Mouse (Mus musculus): ENCODE results near the gene Cdx4.
A peak's percentile ranks its signal among the peaks of the same experiment; 100 is the strongest.

Cdx4 gene

DNA sequence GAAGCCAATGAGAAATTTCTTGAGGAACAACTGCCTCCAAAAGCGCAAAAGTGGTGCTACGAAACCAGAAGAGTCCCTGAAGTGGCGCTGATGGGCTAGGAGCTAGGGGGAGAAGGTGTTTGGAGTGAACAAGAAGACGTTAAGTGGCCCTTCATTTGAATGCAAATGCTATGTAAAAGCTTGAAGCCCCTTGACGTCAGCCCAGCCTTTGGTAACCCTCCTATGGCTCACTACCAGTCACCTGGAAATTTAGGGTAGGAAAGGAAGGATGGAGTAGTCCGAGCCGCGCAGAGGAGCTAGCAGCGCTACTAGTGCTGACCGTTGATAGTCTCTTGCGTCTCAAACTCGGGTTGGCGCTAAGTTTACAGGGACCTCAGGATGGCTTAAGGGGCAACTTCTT, at the start of gene Cdx4:
Gene Cdx4 (plus strand): TSS at position 253 of the 400 bp plus-strand sequence.
- DNase-seq (ENCODE audit: low read depth, low spot score), result no peak

GRCm38 (mm10) chrX:103274325-103274724, 46.9 kb upstream of the Cdx4 start:
- DNase-seq (ENCODE audit: low read depth, low spot score), result no peak

- DNase-seq (ENCODE audit: low read depth, low spot score), result no peak
Measured at GRCm38 (mm10) chrX:103286899-103287722, 34.1 kb upstream of the Cdx4 start.

DNA sequence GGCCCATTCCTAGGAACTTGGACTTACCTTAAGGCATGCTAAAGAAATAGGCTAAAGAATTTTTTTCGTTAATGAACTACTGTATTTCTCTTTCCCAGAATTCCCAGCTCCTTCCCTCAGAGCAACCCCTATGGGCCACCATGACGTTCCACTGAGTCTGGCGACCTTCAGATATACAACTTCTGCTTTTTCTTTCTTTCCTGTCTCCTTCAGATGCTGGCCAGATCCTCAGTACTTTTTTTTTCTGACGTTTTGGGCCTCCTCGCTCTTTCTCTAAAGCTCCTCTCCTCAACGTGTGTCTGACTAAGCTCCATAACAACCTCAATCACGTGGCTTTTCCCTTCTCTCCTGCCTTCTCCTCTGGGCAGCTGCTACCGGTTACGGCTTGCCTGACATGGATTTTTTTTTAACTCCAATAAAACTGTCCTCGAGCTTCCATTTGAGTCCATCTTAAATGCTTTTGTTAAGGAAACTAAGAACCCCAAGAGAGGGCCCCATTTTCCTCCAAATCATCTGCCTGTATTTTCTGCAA, 33.3 kb upstream of the Cdx4 start:
- DNase-seq (ENCODE audit: low read depth, low spot score), result no peak

GRCm38 (mm10) chrX:103288485-103289330, 32.5 kb upstream of the Cdx4 start:
- DNase-seq (ENCODE audit: low read depth, low spot score), result peak; percentile 14

DNA sequence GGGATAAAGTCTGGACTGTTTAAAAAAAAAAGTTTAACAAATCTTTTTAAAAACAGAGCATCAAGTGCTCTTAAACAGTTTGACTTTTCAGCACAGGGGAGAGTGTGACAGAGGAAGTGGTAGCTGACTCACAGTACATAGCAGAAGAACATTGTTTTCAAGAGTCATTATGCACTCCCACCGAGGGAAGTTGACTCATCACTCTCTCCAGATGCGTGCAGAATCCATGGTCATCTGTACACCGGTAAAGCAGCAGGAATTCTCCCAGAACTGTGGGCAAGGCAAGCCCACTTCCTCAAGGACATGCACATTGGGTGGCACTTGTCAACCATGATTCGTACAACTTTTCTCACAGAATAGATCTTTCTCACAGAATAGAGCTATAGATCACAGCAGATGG, 22.3 kb upstream of the Cdx4 start:
- no peak for DNase-seq (ENCODE audit: low read depth, low spot score)

DNA sequence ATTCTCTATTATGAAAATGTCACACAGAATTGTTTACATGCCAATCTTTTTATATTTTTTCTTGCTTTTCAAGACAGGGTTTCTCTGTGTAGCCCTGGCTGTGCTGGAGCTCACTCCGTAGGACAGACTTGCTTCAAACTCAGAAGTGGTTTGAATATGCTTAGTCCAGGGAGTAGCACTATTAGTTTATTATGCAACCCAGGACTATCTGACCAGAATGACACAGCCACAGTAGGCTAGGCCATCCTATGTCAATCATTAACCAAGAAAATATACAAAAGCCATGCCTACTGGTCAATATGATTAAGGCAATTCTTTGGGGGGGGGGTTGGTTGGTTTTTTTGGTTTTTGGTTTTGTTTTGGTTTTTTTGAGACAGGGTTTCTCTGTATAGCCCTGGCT, 12.9 kb upstream of the Cdx4 start:
- no peak for DNase-seq (ENCODE audit: low read depth, low spot score)

- DNase-seq (ENCODE audit: low read depth, low spot score), result no peak
Measured at GRCm38 (mm10) chrX:103311723-103312122, 9.5 kb upstream of the Cdx4 start.

DNA sequence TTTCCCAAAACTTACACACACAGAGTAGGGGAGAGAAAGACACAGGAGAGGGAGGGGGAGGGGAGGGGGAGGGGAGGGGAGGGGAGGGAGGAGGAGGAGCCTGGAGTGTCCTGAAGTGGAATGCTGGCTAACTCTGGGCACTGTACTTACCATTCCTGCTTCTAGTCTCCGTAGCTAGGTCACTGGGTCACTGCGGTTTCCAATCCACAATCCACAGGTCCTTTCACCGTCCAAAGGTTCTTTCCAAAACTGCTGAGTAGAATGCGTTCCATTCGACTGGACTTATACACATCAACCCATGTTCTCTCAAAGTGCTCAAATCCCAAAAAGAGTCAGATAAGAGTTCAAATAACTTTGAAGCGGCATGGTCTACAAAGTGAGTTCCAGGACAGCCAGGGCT, 7.1 kb upstream of the Cdx4 start:
- no peak for DNase-seq (ENCODE audit: low read depth, low spot score)

GRCm38 (mm10) chrX:103325900-103326299, 4.7 kb downstream of the Cdx4 start:
- DNase-seq (ENCODE audit: low read depth, low spot score), result no peak

GRCm38 (mm10) chrX:103329386-103329785, 8.2 kb downstream of the Cdx4 start:
- DNase-seq (ENCODE audit: low read depth, low spot score), result no peak

DNA sequence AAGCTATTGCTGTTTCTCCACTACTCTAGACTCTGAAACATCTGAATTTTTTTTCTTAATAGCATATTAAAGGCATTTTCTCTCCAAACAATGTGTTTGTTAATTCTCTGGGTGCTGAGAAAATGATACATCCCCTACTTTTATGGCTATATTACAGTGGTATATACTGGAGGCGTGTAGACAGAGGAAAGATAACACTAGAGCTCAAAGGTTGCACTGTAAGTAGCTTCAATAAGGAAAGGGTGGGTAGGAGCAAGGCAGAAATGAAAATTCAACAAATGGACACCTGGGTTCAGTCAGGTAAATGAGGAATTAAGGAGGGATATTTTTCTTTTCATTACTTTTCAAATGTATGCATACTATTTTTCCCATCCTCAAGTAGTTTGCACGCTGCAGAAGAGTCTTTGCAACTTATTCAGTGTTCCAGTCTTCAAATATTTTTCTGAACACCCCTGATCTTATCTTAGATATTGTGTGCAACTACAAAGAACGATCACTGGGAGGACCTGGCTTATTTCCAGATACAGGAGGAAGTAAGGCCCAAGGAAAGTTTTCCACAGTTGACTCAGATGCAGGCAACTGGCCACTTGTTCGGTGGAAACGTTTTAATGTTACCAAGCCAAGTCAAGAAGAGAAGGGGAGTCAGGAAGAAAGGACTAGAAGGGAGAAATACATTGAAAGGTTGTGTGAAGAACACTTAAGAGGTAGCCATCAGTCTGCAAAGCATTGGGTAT, 10.1 kb downstream of the Cdx4 start:
- DNase-seq (ENCODE audit: low read depth, low spot score), result no peak

- DNase-seq (ENCODE audit: low read depth, low spot score), result no peak
Measured at GRCm38 (mm10) chrX:103341369-103342113, 20.3 kb downstream of the Cdx4 start.

DNA sequence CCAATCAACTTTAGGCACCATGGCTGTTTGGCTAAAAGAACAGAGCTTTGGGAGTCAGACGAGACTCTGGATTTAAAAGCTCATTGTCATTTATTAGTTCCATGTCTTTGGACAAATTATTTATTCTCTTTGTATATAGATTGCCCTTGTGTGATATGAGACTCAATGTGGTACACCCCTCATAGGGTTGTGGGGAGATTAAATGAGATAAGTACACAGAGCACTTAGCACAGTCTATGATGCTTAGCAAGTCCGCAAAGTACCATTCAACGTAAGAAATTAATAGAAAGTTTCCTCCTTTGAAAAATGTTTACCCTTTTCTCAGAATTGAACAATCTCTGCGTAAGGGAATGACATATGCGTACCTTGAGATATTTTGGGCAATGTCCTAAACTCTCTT, 34.6 kb downstream of the Cdx4 start:
- no peak for DNase-seq (ENCODE audit: low read depth, low spot score)

DNA sequence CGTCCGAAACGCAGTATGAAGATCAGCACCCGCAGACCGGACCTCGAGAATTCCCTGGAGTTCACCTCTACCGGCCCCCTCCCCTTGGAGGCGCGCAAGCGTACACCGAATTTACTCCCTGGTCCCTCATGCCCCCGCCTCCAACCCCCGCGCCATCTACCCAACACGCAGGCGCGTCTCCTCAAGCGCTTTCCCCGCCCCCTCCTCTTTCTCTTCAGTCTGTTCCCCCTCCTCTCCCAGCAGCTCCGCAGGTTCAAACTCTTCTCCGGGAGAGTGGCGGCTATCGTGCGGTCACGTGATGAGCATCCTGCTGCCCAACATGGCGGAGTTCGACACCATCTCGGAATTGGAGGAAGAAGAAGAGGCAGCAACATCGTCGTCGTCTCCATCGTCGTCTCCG, 35.1 kb downstream of the Cdx4 start, which contains the start of gene Chic1:
Gene Chic1 (plus strand): TSS at position 190 of the 400 bp plus-strand sequence.
- DNase-seq (ENCODE audit: low read depth, low spot score), result peak; percentile 85

GRCm38 (mm10) chrX:103356761-103357236, 35.6 kb downstream of the Cdx4 start:
- no peak for DNase-seq (ENCODE audit: low read depth, low spot score)

DNA sequence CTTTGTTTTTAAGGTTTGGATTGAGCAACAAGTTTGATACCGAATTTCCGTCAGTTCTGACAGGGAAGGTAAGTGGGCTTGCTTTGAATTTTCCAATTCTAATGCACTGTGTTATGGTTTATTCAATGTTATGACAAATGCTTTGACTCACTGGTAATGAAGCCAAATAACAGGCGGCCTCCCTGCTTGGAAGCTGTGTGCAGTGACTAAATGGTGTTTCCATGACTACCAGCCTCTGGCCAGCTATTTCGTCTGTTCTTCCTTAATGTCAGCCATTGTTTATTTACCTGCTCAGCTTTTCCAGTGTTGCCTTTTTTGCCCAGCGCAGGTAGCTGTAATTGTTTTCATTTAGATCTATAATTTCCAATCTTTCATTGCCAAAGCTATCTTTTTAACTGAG, 45.0 kb downstream of the Cdx4 start:
- DNase-seq (ENCODE audit: low read depth, low spot score), result no peak

DNA sequence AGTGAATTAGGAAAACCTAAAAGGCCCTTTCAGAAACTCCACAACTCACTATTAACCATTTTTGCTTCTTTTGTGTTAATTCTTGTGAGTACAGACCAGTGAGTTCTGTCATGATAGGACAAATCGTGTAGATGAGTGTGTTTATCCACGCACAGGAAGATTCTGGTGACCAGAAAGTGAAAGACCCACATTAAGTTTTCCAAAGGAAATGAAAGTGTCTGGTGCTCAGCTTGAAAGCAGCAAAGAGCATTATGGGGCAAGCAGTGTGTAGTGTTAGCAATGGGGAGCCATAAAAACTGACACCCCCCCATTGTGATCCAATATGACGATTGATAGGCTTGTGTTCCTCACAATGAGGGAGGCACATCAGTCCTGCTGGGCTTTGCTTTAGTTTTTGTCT, 47.5 kb downstream of the Cdx4 start:
- DNase-seq (ENCODE audit: low read depth, low spot score), result no peak

GRCm38 (mm10) chrX:103371221-103371620, 50.0 kb downstream of the Cdx4 start:
- DNase-seq (ENCODE audit: low read depth, low spot score), result no peak

DNA sequence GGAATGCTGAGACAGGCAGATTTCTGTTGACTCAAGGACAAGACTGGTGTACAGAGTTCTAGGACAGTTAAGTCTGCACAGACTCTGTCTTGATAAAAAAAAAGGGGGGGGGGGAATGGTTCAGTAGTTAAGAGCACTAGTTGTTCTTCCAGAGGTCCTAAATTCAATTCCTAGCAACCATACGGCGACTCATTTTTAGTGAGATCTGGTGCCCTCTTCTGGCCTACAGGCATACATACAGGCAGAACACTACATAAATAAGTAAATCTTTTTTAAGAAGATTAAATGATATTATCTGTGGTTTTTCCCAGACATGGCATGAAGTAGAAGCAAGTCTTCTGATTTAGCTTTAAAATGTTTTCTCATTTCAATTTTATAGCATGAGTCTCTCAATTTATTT, 50.4 kb downstream of the Cdx4 start:
- DNase-seq (ENCODE audit: low read depth, low spot score), result peak; percentile 31

DNA sequence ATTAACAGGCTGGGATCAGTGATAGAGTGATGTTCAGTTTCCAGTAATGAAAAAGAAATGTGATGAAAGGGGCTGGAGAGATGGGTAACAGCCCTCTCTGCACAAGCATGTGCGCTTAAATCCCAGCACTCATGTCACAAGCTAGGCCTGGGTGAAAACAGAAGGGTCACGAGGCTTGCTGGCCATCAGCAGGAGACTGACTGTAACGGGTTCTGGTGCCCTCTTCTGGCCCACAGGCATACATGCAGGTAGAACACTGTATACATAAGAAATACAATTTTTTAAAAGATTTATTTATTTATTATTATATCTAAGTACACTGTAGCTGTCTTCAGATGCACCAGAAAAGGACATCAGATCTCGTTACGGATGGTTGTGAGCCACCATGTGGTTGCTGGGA, 53.1 kb downstream of the Cdx4 start:
- DNase-seq (ENCODE audit: low read depth, low spot score), result peak; percentile 8
